Mouse (Mus musculus): ENCODE measurements at regions not wholly inside any gene's neighbourhood (a gene's known extent, or its start where the extent isn't known, plus 50 kb on each side); places are given as distances from the start of the nearest gene placed in this dataset.

DNA sequence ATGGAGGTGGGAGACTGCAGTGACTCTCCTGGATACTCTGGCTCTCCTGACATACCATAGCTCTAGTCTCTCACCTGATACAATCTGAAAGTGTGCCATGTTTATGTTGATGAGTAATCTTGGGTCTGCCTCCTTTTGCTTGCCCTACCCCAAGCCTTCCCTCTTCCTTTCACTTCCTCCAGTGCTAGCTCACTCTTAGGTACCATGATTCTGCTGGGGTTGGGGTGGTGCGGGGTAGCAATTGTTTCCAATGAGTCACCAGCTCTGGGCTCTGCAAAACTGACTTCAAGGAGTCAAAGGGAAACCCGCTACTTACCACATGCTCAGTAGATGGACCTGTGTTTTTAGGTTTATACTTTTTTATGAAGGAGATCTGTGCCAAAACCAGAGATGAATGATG lies 89.3 kb upstream of the Cdkn3 start:
- 97% methylated on average over 2 of the region's 2 CpGs for WGBS
- H3K4me1 ChIP-seq (replicated peaks; ENCODE audit: control insufficient read depth, insufficient read depth, low read length): no peaks in the 10 kb centered on the region
- H3K36me3 ChIP-seq (ENCODE audit: control insufficient read depth, insufficient read depth, low read length): no peaks in the 10 kb centered on the region
- no peaks in the 10 kb centered on the region for H3K9me3 ChIP-seq (ENCODE audit: control insufficient read depth, low read length)
- no peak overlapping the region for H3K4me2 ChIP-seq (ENCODE audit: low read depth, low read length, severe bottlenecking)
- no peak overlapping the region for H3K27ac ChIP-seq (ENCODE audit: low read depth, low read length)
- DNase-seq (ENCODE audit: low spot score): no peak
- H3K27me3 ChIP-seq (ENCODE audit: control insufficient read depth, insufficient read depth, low read length): no peaks in the 10 kb centered on the region
- no peak for ATAC-seq (replicated peaks; ENCODE audit: low FRiP score)
- no peak overlapping the region for H3K9ac ChIP-seq (ENCODE audit: low read length)
- H3K4me3 ChIP-seq (ENCODE audit: low read depth, low read length): no peak overlapping the region

DNA sequence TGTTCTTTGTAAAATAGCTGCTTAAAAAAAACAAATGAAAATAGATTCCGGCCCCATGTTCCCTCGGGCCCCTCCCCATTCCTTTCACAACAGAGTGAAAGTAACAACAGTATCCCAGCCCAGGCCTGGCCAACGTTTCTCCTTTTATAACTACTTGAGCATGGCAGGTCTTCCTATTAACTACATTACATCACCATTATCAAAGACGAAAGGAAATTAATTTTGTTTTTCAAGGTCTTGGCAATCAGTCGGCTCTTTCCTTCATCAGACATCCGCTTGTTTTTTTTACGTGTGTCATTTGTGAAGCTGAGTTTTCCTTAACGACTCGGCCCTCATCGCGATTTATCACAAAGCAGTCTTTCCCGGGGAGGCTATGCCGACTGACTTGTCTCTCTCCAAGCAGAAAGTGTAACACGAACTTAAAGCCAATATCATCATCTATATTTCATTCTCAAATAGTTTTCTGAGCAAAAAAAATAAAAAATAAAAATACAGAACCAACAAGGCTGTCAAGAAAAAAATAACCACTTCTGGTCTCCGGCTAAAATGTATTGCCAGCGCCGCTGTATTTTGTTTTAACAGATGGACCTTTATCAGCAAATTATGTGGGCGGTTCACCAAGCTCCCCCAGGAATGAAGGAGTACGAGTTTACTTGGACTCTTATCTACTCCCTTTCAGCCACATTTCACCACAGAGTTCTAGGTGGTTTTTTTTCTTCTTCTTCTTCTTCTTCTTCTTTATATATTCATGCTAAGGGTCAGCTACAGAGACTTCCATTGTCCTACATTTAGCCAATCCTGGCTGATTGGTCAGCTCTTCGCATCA lies 89.9 kb upstream of the Cdkn3 start:
- no peaks in the 10 kb centered on the region for H3K4me1 ChIP-seq (replicated peaks; ENCODE audit: control insufficient read depth, insufficient read depth, low read length)
- no peak overlapping the region for H3K4me3 ChIP-seq (ENCODE audit: low read depth, low read length)
- H3K4me2 ChIP-seq (ENCODE audit: low read depth, low read length, severe bottlenecking): no peak overlapping the region
- 87% methylated on average over 20 of the region's 20 CpGs for WGBS
- no peak for ATAC-seq (replicated peaks; ENCODE audit: low FRiP score)
- no peaks in the 10 kb centered on the region for H3K9me3 ChIP-seq (ENCODE audit: control insufficient read depth, low read length)
- DNase-seq (ENCODE audit: low spot score): no peak
- H3K27me3 ChIP-seq (ENCODE audit: control insufficient read depth, insufficient read depth, low read length): no peaks in the 10 kb centered on the region
- H3K36me3 ChIP-seq (ENCODE audit: control insufficient read depth, insufficient read depth, low read length): no peaks in the 10 kb centered on the region
- H3K27ac ChIP-seq (ENCODE audit: low read depth, low read length): no peak overlapping the region
- no peak overlapping the region for H3K9ac ChIP-seq (ENCODE audit: low read length)

DNA sequence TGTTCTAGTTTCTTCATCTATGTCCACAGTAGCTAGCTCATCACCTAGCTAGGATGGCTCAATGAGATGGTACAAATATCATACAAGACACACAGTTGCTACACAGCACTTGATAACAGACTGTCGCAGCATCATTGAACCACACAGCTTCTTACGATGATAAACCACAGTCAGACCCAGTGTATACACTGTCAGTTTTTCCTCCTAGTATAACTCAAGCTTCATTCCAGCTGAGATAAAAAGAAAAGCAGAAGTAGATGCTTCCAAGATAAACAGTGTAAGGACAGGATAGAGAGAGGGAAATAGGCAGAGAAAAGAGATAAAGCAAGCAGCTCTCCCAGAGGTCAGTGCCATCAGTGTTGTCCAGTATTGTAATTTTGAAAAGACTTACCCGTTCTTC lies 92.1 kb upstream of the Cdkn3 start:
- Histone ChIP-seq H3K27me3 (ENCODE audit: control insufficient read depth, insufficient read depth, low read length) (peaks cover 2% of the 10 kb centered on the region; the same call in 1 of the 2 replicates), H3K36me3 (ENCODE audit: control insufficient read depth, insufficient read depth, low read length) (no peaks in the 10 kb centered on the region), H3K4me3 (ENCODE audit: low read depth, low read length) (no peak overlapping the region), H3K9ac (ENCODE audit: low read length) (no peak overlapping the region), H3K9me3 (ENCODE audit: control insufficient read depth, low read length) (no peaks in the 10 kb centered on the region), H3K27ac (ENCODE audit: low read depth, low read length) (no peak overlapping the region), H3K4me2 (ENCODE audit: low read depth, low read length, severe bottlenecking) (no peak overlapping the region), H3K4me1 (replicated peaks; ENCODE audit: control insufficient read depth, insufficient read depth, low read length) (no peaks in the 10 kb centered on the region)
- no peak for ATAC-seq (replicated peaks; ENCODE audit: low FRiP score)
- 99% methylated on average over 3 of the region's 3 CpGs for WGBS
- no peak for DNase-seq (ENCODE audit: low spot score)

DNA sequence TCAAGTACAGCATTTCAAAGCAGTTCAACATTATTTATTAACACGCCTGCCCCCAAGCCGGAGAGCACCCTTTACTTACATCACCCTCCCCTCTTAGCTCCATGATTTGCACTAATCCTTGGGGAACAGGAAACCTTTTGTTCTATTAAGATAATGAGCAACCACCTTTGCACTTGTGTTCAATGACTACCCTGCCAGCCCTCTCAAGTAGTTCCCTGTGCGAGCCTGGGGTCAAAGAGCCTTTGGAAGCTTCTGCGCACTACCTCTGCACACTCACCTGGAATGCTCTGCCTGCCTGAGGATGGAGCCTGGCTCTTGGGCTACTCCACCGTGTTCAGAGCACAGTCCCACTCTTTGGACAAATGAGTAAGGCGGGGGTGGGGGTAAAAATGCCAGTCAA lies 96.0 kb upstream of the Cdkn3 start:
- H3K9me3 ChIP-seq (ENCODE audit: control insufficient read depth, low read length): no peaks in the 10 kb centered on the region
- no peak overlapping the region for H3K9ac ChIP-seq (ENCODE audit: low read length)
- no peaks in the 10 kb centered on the region for H3K36me3 ChIP-seq (ENCODE audit: control insufficient read depth, insufficient read depth, low read length)
- WGBS: 68% methylated on average over 6 of the region's 6 CpGs
- DNase-seq (ENCODE audit: low spot score) (no peak), ATAC-seq (replicated peaks; ENCODE audit: low FRiP score) (no peak)
- H3K4me1 ChIP-seq (replicated peaks; ENCODE audit: control insufficient read depth, insufficient read depth, low read length): peaks cover 6% of the 10 kb centered on the region; the same call in 1 of the 2 replicates
- peaks cover 4% of the 10 kb centered on the region; the same call in 1 of the 2 replicates for H3K27me3 ChIP-seq (ENCODE audit: control insufficient read depth, insufficient read depth, low read length)
- no peak overlapping the region for H3K4me3 ChIP-seq (ENCODE audit: low read depth, low read length)
- no peak overlapping the region for H3K27ac ChIP-seq (ENCODE audit: low read depth, low read length)
- no peak overlapping the region for H3K4me2 ChIP-seq (ENCODE audit: low read depth, low read length, severe bottlenecking)

DNA sequence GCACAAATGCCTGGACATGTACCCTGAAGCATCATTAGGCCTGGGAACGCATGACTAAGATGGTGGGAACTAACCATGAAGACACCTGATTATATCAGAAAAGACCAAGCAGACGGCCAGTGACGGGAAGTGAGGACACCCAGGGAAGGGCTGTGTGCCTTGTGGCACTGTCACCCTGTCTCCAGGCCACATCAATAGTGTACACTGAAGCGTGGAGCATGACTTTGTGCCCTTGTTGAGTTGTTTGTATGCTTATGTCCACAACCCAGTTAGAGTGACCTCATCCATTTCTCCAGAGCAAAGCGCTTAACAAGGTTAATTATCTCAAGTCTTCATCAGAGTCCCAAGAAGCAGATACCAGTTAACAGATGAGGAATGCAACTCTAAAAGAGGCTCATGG lies 96.8 kb upstream of the Cdkn3 start:
- DNase-seq (ENCODE audit: low spot score): no peak
- peaks cover 4% of the 10 kb centered on the region; the same call in 1 of the 2 replicates for H3K27me3 ChIP-seq (ENCODE audit: control insufficient read depth, insufficient read depth, low read length)
- H3K4me3 ChIP-seq (ENCODE audit: low read depth, low read length): no peak overlapping the region
- H3K9me3 ChIP-seq (ENCODE audit: control insufficient read depth, low read length): no peaks in the 10 kb centered on the region
- peaks cover 6% of the 10 kb centered on the region; the same call in 1 of the 2 replicates for H3K4me1 ChIP-seq (replicated peaks; ENCODE audit: control insufficient read depth, insufficient read depth, low read length)
- no peaks in the 10 kb centered on the region for H3K36me3 ChIP-seq (ENCODE audit: control insufficient read depth, insufficient read depth, low read length)
- 79% methylated on average over 5 of the region's 5 CpGs for WGBS
- H3K27ac ChIP-seq (ENCODE audit: low read depth, low read length): no peak overlapping the region
- H3K9ac ChIP-seq (ENCODE audit: low read length): no peak overlapping the region
- ATAC-seq (replicated peaks; ENCODE audit: low FRiP score): no peak
- no peak overlapping the region for H3K4me2 ChIP-seq (ENCODE audit: low read depth, low read length, severe bottlenecking)

DNA sequence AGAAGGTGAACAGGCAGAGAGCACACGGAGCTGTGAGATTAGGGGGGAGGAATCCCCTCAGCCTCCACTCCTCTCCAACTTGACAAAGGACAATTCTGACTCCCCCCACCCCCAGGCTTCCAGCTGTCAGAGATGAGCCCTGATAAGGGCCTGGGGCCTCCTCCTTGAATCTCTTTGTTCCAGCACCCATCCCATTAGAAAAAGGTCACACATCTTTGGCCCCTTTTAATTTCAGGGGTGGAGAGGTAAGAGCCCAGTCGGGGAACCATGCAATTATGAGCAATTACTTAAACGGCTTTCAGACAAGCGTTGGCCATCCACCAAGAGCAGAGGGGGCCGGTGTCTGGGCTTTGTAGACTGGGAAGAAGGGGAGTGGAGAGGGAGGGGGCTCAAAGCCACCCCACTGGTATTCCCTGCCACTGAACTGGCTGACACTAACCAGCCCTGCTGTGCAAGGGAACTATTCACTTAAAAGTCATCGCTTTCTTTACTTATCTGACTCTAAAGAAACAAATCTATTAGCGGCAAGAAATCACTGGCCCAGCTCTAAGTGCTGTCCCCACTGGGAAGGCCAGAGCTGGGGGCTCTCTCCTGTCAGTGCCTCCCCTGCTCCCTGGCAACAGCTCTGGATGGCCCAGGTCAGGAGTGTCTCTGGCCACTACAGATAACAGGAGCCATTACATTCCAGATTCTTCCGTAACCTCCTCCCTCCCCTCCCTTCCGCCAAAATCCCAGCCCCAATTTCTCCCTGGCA lies 98.4 kb upstream of the Cdkn3 start:
- H3K27me3 ChIP-seq (ENCODE audit: control insufficient read depth, insufficient read depth, low read length): peaks cover 4% of the 10 kb centered on the region; the same call in 1 of the 2 replicates
- peaks cover 6% of the 10 kb centered on the region; the same call in 1 of the 2 replicates for H3K4me1 ChIP-seq (replicated peaks; ENCODE audit: control insufficient read depth, insufficient read depth, low read length)
- H3K36me3 ChIP-seq (ENCODE audit: control insufficient read depth, insufficient read depth, low read length): no peaks in the 10 kb centered on the region
- no peak overlapping the region for H3K9ac ChIP-seq (ENCODE audit: low read length)
- WGBS: 3% methylated on average over 9 of the region's 9 CpGs
- no peak for DNase-seq (ENCODE audit: low spot score)
- no peak overlapping the region for H3K4me2 ChIP-seq (ENCODE audit: low read depth, low read length, severe bottlenecking)
- no peaks in the 10 kb centered on the region for H3K9me3 ChIP-seq (ENCODE audit: control insufficient read depth, low read length)
- H3K4me3 ChIP-seq (ENCODE audit: low read depth, low read length): no peak overlapping the region
- H3K27ac ChIP-seq (ENCODE audit: low read depth, low read length): no peak overlapping the region
- ATAC-seq (replicated peaks; ENCODE audit: low FRiP score): peak; percentile 63; the same call in 1 of the 2 replicates

DNA sequence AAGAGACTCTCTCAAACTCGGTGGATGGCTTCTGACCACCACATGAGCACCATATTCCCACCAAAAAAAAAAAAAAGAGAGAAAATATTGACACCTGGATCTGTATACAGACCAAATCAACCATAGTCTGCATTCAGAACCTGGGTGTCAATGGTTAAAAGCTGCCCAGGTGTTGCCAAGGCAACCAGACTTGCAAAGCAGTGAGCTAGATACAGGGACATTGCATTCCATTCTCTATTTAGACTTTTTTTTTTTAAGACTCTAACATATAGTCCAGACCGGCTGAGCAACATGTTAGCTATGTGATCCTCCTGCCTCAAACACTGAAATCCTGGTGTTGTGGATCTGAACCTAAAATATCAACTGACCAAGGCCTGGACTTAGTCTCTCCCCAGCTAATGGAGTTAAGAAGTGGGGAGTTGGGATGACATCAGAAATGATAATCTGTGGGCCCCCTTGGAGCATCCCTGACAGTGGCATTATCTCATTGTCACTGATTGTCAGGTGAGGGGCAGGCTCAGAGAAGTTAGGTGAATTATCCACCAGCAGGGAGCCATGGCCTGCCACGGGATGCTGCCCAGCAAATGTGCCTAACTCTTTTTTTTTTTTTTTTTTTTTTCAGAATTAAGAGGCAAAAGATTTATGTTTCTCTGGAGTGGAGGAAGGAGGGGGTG lies 99.1 kb upstream of the Cdkn3 start:
- Histone ChIP-seq H3K27ac (ENCODE audit: low read depth, low read length) (no peak overlapping the region), H3K4me3 (ENCODE audit: low read depth, low read length) (no peak overlapping the region), H3K9ac (ENCODE audit: low read length) (no peak overlapping the region), H3K4me1 (replicated peaks; ENCODE audit: control insufficient read depth, insufficient read depth, low read length) (peaks cover 6% of the 10 kb centered on the region; the same call in 1 of the 2 replicates), H3K9me3 (ENCODE audit: control insufficient read depth, low read length) (no peaks in the 10 kb centered on the region), H3K27me3 (ENCODE audit: control insufficient read depth, insufficient read depth, low read length) (peaks cover 4% of the 10 kb centered on the region; the same call in 1 of the 2 replicates), H3K36me3 (ENCODE audit: control insufficient read depth, insufficient read depth, low read length) (no peaks in the 10 kb centered on the region), H3K4me2 (ENCODE audit: low read depth, low read length, severe bottlenecking) (no peak overlapping the region)
- WGBS: 22% methylated on average over 3 of the region's 3 CpGs
- DNase-seq (ENCODE audit: low spot score) (no peak), ATAC-seq (replicated peaks; ENCODE audit: low FRiP score) (no peak)

DNA sequence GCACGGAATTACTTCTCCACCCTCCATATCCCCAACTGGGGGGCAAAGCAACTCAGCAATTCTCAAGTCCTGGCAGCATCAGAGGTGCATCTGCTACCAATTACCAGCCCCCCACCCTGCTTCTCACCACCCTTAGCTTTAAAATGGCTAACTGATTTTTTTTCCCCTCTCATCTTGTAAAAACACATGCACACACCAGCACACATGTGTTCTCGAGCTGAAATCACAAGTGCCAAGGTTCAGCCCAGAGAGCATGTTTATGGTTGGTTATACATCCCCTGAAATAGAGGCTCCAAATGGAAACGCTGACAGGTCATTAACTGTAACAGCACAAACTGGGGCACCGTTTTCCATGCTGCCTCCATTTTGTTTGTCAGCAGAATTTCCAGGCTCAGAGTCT lies 101.0 kb upstream of the Cdkn3 start:
- no peak for ATAC-seq (replicated peaks; ENCODE audit: low FRiP score)
- WGBS: 67% methylated on average over 4 of the region's 4 CpGs
- Histone ChIP-seq H3K4me3 (ENCODE audit: low read depth, low read length) (no peak overlapping the region), H3K27me3 (ENCODE audit: control insufficient read depth, insufficient read depth, low read length) (peaks cover 4% of the 10 kb centered on the region; the same call in 1 of the 2 replicates), H3K27ac (ENCODE audit: low read depth, low read length) (no peak overlapping the region), H3K9ac (ENCODE audit: low read length) (no peak overlapping the region), H3K36me3 (ENCODE audit: control insufficient read depth, insufficient read depth, low read length) (no peaks in the 10 kb centered on the region), H3K4me1 (replicated peaks; ENCODE audit: control insufficient read depth, insufficient read depth, low read length) (peaks cover 6% of the 10 kb centered on the region; the same call in 1 of the 2 replicates), H3K4me2 (ENCODE audit: low read depth, low read length, severe bottlenecking) (no peak overlapping the region), H3K9me3 (ENCODE audit: control insufficient read depth, low read length) (no peaks in the 10 kb centered on the region)
- DNase-seq (ENCODE audit: low spot score): no peak

Measured in forebrain, embryonic 11.5 days (tissue).